Mouse (Mus musculus) left cerebral cortex, postnatal 4 days (tissue): ENCODE data around the gene 1700061G19Rik. TPM values are rescaled to one million over a fixed set of nuclear protein-coding genes. Genes with fewer than 3 reads are reported as not detected.
A peak's percentile ranks its signal among the peaks of the same experiment; 100 is the strongest.

ENCODE experiments used
- DNase-seq: peaks from one replicate; pipeline ENCODE4 v3.0.0-alpha.2; 2022
- intact Hi-C: fragments of 180-260 bp; cut with DNase I; formaldehyde crosslinking; loops from one replicate; pipeline ENCODE4 v1.15.1; 2025
- total RNA-seq, 2 experiments: library from RNA; stranded (reverse); gene quantifications; 2 replicates each; pipeline ENCODE4 v1.2.3; 2021

The 1700061G19Rik gene
- under 1 TPM; 0.16 to 0.56 TPM for total RNA-seq

GRCm38 (mm10) chr17:56874936-56875651, at the start of gene 1700061G19Rik:
Gene 1700061G19Rik (plus strand): TSS chr17:56875477.
- DNase-seq: no peak
- intact Hi-C loops: no loop called here

GRCm38 (mm10) chr17:56826718-56827117, 48.6 kb upstream of the 1700061G19Rik start:
- DNase-seq: no peak
- intact Hi-C loops: no loop called here

- no peak for DNase-seq
- intact Hi-C loops: no loop called here
These were observed 46.1 kb upstream of the 1700061G19Rik start for GRCm38 (mm10) chr17:56829171-56829570.

GRCm38 (mm10) chr17:56829795-56830194, 45.5 kb upstream of the 1700061G19Rik start:
- no peak for DNase-seq
- intact Hi-C loops: no loop called here

GRCm38 (mm10) chr17:56830411-56831110, 44.7 kb upstream of the 1700061G19Rik start, which contains the start of gene Rfx2:
Gene Rfx2 (minus strand): TSS chr17:56831013.
- intact Hi-C loops: no loop called here
- DNase-seq: no peak

- DNase-seq: peak; percentile 100
- intact Hi-C loops: no loop called here
These were observed 44.0 kb upstream of the 1700061G19Rik start for GRCm38 (mm10) chr17:56831111-56831816.

GRCm38 (mm10) chr17:56832918-56833317, 42.4 kb upstream of the 1700061G19Rik start:
- DNase-seq: no peak
- intact Hi-C loops: no loop called here

- intact Hi-C loops: no loop called here
- no peak for DNase-seq
These were observed 41.9 kb upstream of the 1700061G19Rik start for GRCm38 (mm10) chr17:56833381-56833780.

GRCm38 (mm10) chr17:56836336-56836735, 38.9 kb upstream of the 1700061G19Rik start:
- intact Hi-C loops: no loop called here
- no peak for DNase-seq

GRCm38 (mm10) chr17:56840524-56840923, 34.8 kb upstream of the 1700061G19Rik start:
- DNase-seq: no peak
- intact Hi-C loops: no loop called here

GRCm38 (mm10) chr17:56842173-56842572, 33.1 kb upstream of the 1700061G19Rik start:
- no peak for DNase-seq
- intact Hi-C loops: no loop called here

- intact Hi-C loops: no loop called here
- no peak for DNase-seq
These were observed 31.6 kb upstream of the 1700061G19Rik start for GRCm38 (mm10) chr17:56843678-56844077.

- intact Hi-C loops: no loop called here
- no peak for DNase-seq
These were observed 26.5 kb upstream of the 1700061G19Rik start for GRCm38 (mm10) chr17:56848785-56849184.

- no peak for DNase-seq
- intact Hi-C loops: no loop called here
These were observed 25.6 kb upstream of the 1700061G19Rik start for GRCm38 (mm10) chr17:56849710-56850109.

- intact Hi-C loops: no loop called here
- DNase-seq: no peak
These were observed 24.1 kb upstream of the 1700061G19Rik start for GRCm38 (mm10) chr17:56851167-56851566.

GRCm38 (mm10) chr17:56855421-56855820, 19.9 kb upstream of the 1700061G19Rik start:
- intact Hi-C loops: no loop called here
- no peak for DNase-seq

- DNase-seq: peak; percentile 68
- intact Hi-C loops: no loop called here
These were observed 17.1 kb upstream of the 1700061G19Rik start for GRCm38 (mm10) chr17:56858216-56858615.

- intact Hi-C loops: no loop called here
- no peak for DNase-seq
These were observed 16.4 kb upstream of the 1700061G19Rik start for GRCm38 (mm10) chr17:56858922-56859321.

GRCm38 (mm10) chr17:56861197-56861596, 14.1 kb upstream of the 1700061G19Rik start:
- intact Hi-C loops: no loop called here
- no peak for DNase-seq

GRCm38 (mm10) chr17:56866071-56866470, 9.2 kb upstream of the 1700061G19Rik start:
- no peak for DNase-seq
- intact Hi-C loops: no loop called here

- intact Hi-C loops: no loop called here
- no peak for DNase-seq
These were observed 5.7 kb upstream of the 1700061G19Rik start for GRCm38 (mm10) chr17:56869481-56869977.
